Mouse (Mus musculus): ENCODE results near the gene Galnt17.

Galnt17 gene

GRCm38 (mm10) chr5:131134809-131135208 is 173.5 kb downstream of the Galnt17 start:
- DNase-seq (ENCODE audit: low spot score in 2 of 2) = no peak

- DNase-seq (ENCODE audit: low spot score in 2 of 2) = no peak
These were observed 187.9 kb downstream of the Galnt17 start for GRCm38 (mm10) chr5:131120296-131120840.

GRCm38 (mm10) chr5:131119896-131120295 is 188.4 kb downstream of the Galnt17 start:
- DNase-seq (ENCODE audit: low spot score in 2 of 2) = no peak

GRCm38 (mm10) chr5:131117391-131118040 is 190.8 kb downstream of the Galnt17 start:
- no peak for DNase-seq (ENCODE audit: low spot score in 2 of 2)

GRCm38 (mm10) chr5:131113850-131114470 is 194.3 kb downstream of the Galnt17 start:
- DNase-seq (ENCODE audit: low spot score in 2 of 2) = no peak

GRCm38 (mm10) chr5:131107188-131107587 is 201.1 kb downstream of the Galnt17 start:
- no peak for DNase-seq (ENCODE audit: low spot score in 2 of 2)

- DNase-seq (ENCODE audit: low spot score in 2 of 2) = no peak
These were observed 211.5 kb downstream of the Galnt17 start for GRCm38 (mm10) chr5:131096824-131097223.

GRCm38 (mm10) chr5:131095635-131096034 is 212.7 kb downstream of the Galnt17 start:
- DNase-seq (ENCODE audit: low spot score in 2 of 2) = no peak

- no peak for DNase-seq (ENCODE audit: low spot score in 2 of 2)
These were observed 213.5 kb downstream of the Galnt17 start for GRCm38 (mm10) chr5:131094771-131095170.

- DNase-seq (ENCODE audit: low spot score in 2 of 2) = no peak
These were observed 214.2 kb downstream of the Galnt17 start for GRCm38 (mm10) chr5:131094138-131094537.

GRCm38 (mm10) chr5:131089876-131090275 is 218.4 kb downstream of the Galnt17 start:
- no peak for DNase-seq (ENCODE audit: low spot score in 2 of 2)

GRCm38 (mm10) chr5:131088866-131089265 is 219.4 kb downstream of the Galnt17 start:
- DNase-seq (ENCODE audit: low spot score in 2 of 2) = no peak

- DNase-seq (ENCODE audit: low spot score in 2 of 2) = no peak
These were observed 225.1 kb downstream of the Galnt17 start for GRCm38 (mm10) chr5:131083072-131083657.

- no peak for DNase-seq (ENCODE audit: low spot score in 2 of 2)
These were observed 230.6 kb downstream of the Galnt17 start for GRCm38 (mm10) chr5:131077682-131078081.

- no peak for DNase-seq (ENCODE audit: low spot score in 2 of 2)
These were observed 232.5 kb downstream of the Galnt17 start for GRCm38 (mm10) chr5:131075795-131076194.

GRCm38 (mm10) chr5:131074295-131074694 is 234.0 kb downstream of the Galnt17 start:
- no peak for DNase-seq (ENCODE audit: low spot score in 2 of 2)

- no peak for DNase-seq (ENCODE audit: low spot score in 2 of 2)
These were observed 243.1 kb downstream of the Galnt17 start for GRCm38 (mm10) chr5:131065174-131065573.

- no peak for DNase-seq (ENCODE audit: low spot score in 2 of 2)
These were observed 259.8 kb downstream of the Galnt17 start for GRCm38 (mm10) chr5:131048505-131048904.

GRCm38 (mm10) chr5:131043130-131043529 is 265.2 kb downstream of the Galnt17 start:
- no peak for DNase-seq (ENCODE audit: low spot score in 2 of 2)

- no peak for DNase-seq (ENCODE audit: low spot score in 2 of 2)
These were observed 267.9 kb downstream of the Galnt17 start for GRCm38 (mm10) chr5:131040441-131040840.

GRCm38 (mm10) chr5:131039611-131040313 is 268.5 kb downstream of the Galnt17 start:
- no peak for DNase-seq (ENCODE audit: low spot score in 2 of 2)

- no peak for DNase-seq (ENCODE audit: low spot score in 2 of 2)
These were observed 283.8 kb downstream of the Galnt17 start for GRCm38 (mm10) chr5:131024506-131024905.

All from spleen, postnatal 14 days (tissue).